Mouse (Mus musculus): ENCODE measurements around the gene Tbcd. TPM values are rescaled to one million over a fixed set of nuclear protein-coding genes. Genes with fewer than 3 reads are reported as not detected.

Tbcd gene
- 50.8 and 51.1 TPM in 2 replicates for polyA plus RNA-seq (2012; rRNA removed)

DNA sequence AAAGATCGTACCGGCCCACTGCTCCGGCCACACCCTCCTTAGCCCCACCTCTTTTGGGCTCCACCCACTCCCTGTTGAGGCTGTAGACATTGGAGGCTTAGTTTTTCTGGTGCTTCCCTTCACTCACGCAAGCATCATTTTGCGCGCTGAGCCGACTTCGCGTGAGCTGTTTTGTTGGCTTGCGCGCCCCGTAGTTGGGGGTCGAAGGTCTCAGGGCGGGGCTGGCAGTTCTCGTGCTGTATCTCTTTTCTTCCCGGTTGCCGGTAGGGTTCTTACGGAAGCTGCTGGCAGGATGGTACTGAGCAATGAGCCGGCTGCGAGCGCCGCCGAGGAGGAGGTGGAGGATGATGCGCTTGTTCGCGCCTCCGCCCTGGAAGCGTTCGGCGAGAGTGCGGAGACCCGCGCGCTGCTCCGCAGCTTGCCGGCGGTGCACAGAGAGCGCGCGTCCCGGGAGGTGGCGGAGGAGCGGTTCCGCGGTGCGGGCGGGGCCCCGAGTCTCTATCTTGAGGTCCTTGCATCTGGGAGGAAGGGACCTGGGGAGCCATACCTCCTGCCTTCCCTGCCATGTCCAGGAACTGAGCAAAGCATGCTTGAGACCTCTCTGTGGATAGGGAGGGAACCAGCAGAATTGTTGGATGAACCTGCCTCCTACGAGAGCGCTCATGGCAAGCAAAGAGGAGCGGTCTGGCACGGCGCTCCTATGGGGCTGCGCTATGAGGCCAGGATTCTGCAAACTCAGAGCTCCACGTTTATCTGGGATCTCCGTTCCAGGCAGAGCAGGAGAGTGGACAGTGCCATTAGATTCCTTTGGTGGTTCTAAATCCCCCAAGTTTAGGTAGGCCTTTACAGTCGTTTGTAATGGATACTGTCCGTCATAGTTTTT is at the start of gene Tbcd:
Tbcd (plus strand) TSS at position 197 of the 883 bp plus-strand sequence.

GRCm38 (mm10) chr11:121420830-121421552 is 30.8 kb upstream of the Tbcd start, which contains the start of gene Fn3krp:
TSS of gene Fn3krp (plus strand) at chr11:121421401.

GRCm38 (mm10) chr11:121434156-121435155 is 17.3 kb upstream of the Tbcd start, which contains the start of gene Fn3k:
TSS of gene Fn3k (plus strand) at chr11:121434913.

DNA sequence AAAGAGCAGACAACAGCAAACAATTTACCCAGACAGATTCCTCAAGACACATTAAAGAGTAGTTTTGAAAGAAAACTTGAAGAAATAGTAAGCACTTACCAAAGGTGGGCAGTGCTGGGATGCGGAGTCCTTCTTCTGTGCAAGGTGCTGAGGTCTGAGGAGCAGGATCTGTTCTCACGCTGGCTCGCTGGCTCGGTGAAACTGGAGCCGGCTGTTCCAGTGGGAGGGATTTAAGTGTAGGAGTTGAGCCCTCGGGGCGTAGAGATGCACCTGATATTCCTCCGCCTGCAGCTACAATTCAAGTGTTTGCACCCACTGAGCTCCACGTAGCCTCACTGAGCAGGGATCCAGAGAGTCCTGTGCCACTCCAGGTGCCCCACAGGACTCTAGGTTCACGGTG is 67.4 kb downstream of the Tbcd start, which contains the start of gene Zfp750:
Zfp750 (minus strand) TSS at position 203 of the 400 bp plus-strand sequence.

Other genes with a start within 250 kb of the Tbcd start
- gene Hexdc, start 247.5 kb upstream of the Tbcd start, polyA plus RNA-seq (2012; rRNA removed): 22.6 and 32.5 TPM in 2 replicates
- gene Ogfod3, start 247.2 kb upstream of the Tbcd start, polyA plus RNA-seq (2012; rRNA removed): 9.9 and 10.5 TPM in 2 replicates
- 31.4 and 43.7 TPM in 2 replicates for gene Cybc1, start 222.6 kb upstream of the Tbcd start, polyA plus RNA-seq (2012; rRNA removed)
- 42.2 and 53.9 TPM in 2 replicates for gene Narf, start 214.7 kb upstream of the Tbcd start, polyA plus RNA-seq (2012; rRNA removed)
- gene Foxk2, start 192.0 kb upstream of the Tbcd start, polyA plus RNA-seq (2012; rRNA removed): 32.7 and 53.7 TPM in 2 replicates
- gene Wdr45b, start 97.5 kb upstream of the Tbcd start, polyA plus RNA-seq (2012; rRNA removed): 57.0 and 83.7 TPM in 2 replicates
- gene Rab40b, start 63.7 kb upstream of the Tbcd start, polyA plus RNA-seq (2012; rRNA removed): 1.8 and 2.8 TPM in 2 replicates
- 15.9 and 16.9 TPM in 2 replicates for gene Fn3krp, start 30.5 kb upstream of the Tbcd start, polyA plus RNA-seq (2012; rRNA removed)
- 1.9 and 3.4 TPM in 2 replicates for gene Fn3k, start 17.0 kb upstream of the Tbcd start, polyA plus RNA-seq (2012; rRNA removed)
- gene Zfp750, start 67.4 kb downstream of the Tbcd start, polyA plus RNA-seq (2012; rRNA removed): 0.10 and 0.25 TPM in 2 replicates
- gene B3gntl1, start 221.2 kb downstream of the Tbcd start, polyA plus RNA-seq (2012; rRNA removed): 6.0 and 9.2 TPM in 2 replicates
- 6.0 and 8.5 TPM in 2 replicates for gene Metrnl, start 249.6 kb downstream of the Tbcd start, polyA plus RNA-seq (2012; rRNA removed)

All from central nervous system, embryonic 11.5 days (tissue).